Mouse (Mus musculus) left cerebral cortex, adult 18-20 months (tissue): ENCODE measurements around the gene Cyp2d11. TPM values are rescaled to one million over a fixed set of nuclear protein-coding genes. Genes with fewer than 3 reads are reported as not detected.
"Not testable (repeated sequence)": the region's sequence is repeated elsewhere in the genome, so short reads cannot be mapped to it uniquely, and the experiment has no call there.

Source experiments
- DNase-seq, 2 experiments: peaks; one replicate each; pipeline ENCODE4 v3.0.0; 2021 to 2022; ENCODE audit warnings: low spot score in 2 of 2, mixed read lengths in 1 of 2
- long read RNA-seq, 2 experiments: library from polyadenylated mRNA; stranded (forward); transcript quantifications; one replicate each; pipeline ENCODE4 v2.0.0; 2021
- total RNA-seq, 2 experiments: library from RNA; stranded (reverse); gene quantifications; 2 replicates each; pipeline ENCODE4 v1.2.3; 2021

Cyp2d11 gene
- under 1 TPM in 1 of 2 experiments, not detected in 1; 0.35 TPM for total RNA-seq
- long read RNA-seq, experiment 1: 0 reads
- long read RNA-seq, experiment 2: 0 reads

- not testable (repeated sequence) for DNase-seq
Observed at GRCm38 (mm10) chr15:82393922-82394321, at the start of gene Cyp2d11. Gene Cyp2d11 (minus strand): TSS chr15:82394022.

- no peak for DNase-seq
Observed at GRCm38 (mm10) chr15:82437975-82438617, 44.3 kb upstream of the Cyp2d11 start.

GRCm38 (mm10) chr15:82435606-82436005 lies 41.8 kb upstream of the Cyp2d11 start:
- no peak for DNase-seq

- no peak for DNase-seq
Observed at GRCm38 (mm10) chr15:82435011-82435410, 41.2 kb upstream of the Cyp2d11 start.

- DNase-seq: no peak
Observed at GRCm38 (mm10) chr15:82434541-82434940, 40.7 kb upstream of the Cyp2d11 start.

GRCm38 (mm10) chr15:82433621-82434020 lies 39.8 kb upstream of the Cyp2d11 start:
- no peak for DNase-seq

- DNase-seq: no peak
Observed at GRCm38 (mm10) chr15:82433137-82433536, 39.3 kb upstream of the Cyp2d11 start, which contains the start of gene Cyp2d9. Gene Cyp2d9 (plus strand): TSS chr15:82433437.

GRCm38 (mm10) chr15:82423471-82423870 lies 29.6 kb upstream of the Cyp2d11 start:
- DNase-seq: no peak

- DNase-seq: no peak
Observed at GRCm38 (mm10) chr15:82422935-82423334, 29.1 kb upstream of the Cyp2d11 start.

GRCm38 (mm10) chr15:82418616-82419015 lies 24.8 kb upstream of the Cyp2d11 start:
- no peak for DNase-seq

GRCm38 (mm10) chr15:82416797-82417789 lies 23.3 kb upstream of the Cyp2d11 start:
- DNase-seq: peak; percentile 76 to 88

GRCm38 (mm10) chr15:82407536-82407935 lies 13.7 kb upstream of the Cyp2d11 start:
- no peak for DNase-seq

- no peak for DNase-seq
Observed at GRCm38 (mm10) chr15:82406981-82407380, 13.2 kb upstream of the Cyp2d11 start, which contains the start of gene Cyp2d10. Gene Cyp2d10 (minus strand): TSS chr15:82407195.

GRCm38 (mm10) chr15:82404163-82404562 lies 10.3 kb upstream of the Cyp2d11 start:
- no peak for DNase-seq

GRCm38 (mm10) chr15:82403606-82404005 lies 9.8 kb upstream of the Cyp2d11 start:
- DNase-seq: no peak

GRCm38 (mm10) chr15:82402741-82403140 lies 8.9 kb upstream of the Cyp2d11 start:
- no peak for DNase-seq

- DNase-seq: no peak
Observed at GRCm38 (mm10) chr15:82402106-82402505, 8.3 kb upstream of the Cyp2d11 start.

- no peak for DNase-seq
Observed at GRCm38 (mm10) chr15:82401516-82401915, 7.7 kb upstream of the Cyp2d11 start.

- not testable (repeated sequence) for DNase-seq
Observed at GRCm38 (mm10) chr15:82395955-82396354, 2.1 kb upstream of the Cyp2d11 start.

- not testable (repeated sequence) for DNase-seq
Observed at GRCm38 (mm10) chr15:82389916-82390315, 3.9 kb downstream of the Cyp2d11 start.

- no peak for DNase-seq
Observed at GRCm38 (mm10) chr15:82385729-82386128, 8.1 kb downstream of the Cyp2d11 start.

- no peak for DNase-seq
Observed at GRCm38 (mm10) chr15:82382441-82382840, 11.4 kb downstream of the Cyp2d11 start.
